Mouse (Mus musculus): ENCODE data around the gene Cacna1c. TPM values are rescaled to one million over a fixed set of nuclear protein-coding genes. Genes with fewer than 3 reads are reported as not detected.
A peak's percentile ranks its signal among the peaks of the same experiment; 100 is the strongest.

Cacna1c gene
- polyA plus RNA-seq, 1 experiment = 19.1 TPM

- DNase-seq (ENCODE audit: low read depth) = no peak
- no peak for TF ChIP-seq CTCF (IDR thresholded peaks at IDR 0.05; ENCODE audit: borderline replicate concordance, extremely low read depth, insufficient read depth, insufficient read length)
- TF ChIP-seq POLR2A (IDR thresholded peaks at IDR 0.05; ENCODE audit: borderline replicate concordance, extremely low read depth, insufficient read depth, insufficient read length, poor library complexity, severe bottlenecking) = no peak
Observed at GRCm38 (mm10) chr6:119047340-119047739, 148.9 kb downstream of the Cacna1c start.

- DNase-seq (ENCODE audit: low read depth) = peak; percentile 75
- TF ChIP-seq CTCF (IDR thresholded peaks at IDR 0.05; ENCODE audit: borderline replicate concordance, extremely low read depth, insufficient read depth, insufficient read length) (no peak), POLR2A (IDR thresholded peaks at IDR 0.05; ENCODE audit: borderline replicate concordance, extremely low read depth, insufficient read depth, insufficient read length, poor library complexity, severe bottlenecking) (no peak)
Observed at GRCm38 (mm10) chr6:119045498-119045897, 150.7 kb downstream of the Cacna1c start.

- no peak for DNase-seq (ENCODE audit: low read depth)
- TF ChIP-seq CTCF (IDR thresholded peaks at IDR 0.05; ENCODE audit: borderline replicate concordance, extremely low read depth, insufficient read depth, insufficient read length) = no peak
- TF ChIP-seq POLR2A (IDR thresholded peaks at IDR 0.05; ENCODE audit: borderline replicate concordance, extremely low read depth, insufficient read depth, insufficient read length, poor library complexity, severe bottlenecking) = no peak
Observed at GRCm38 (mm10) chr6:119044148-119044547, 152.1 kb downstream of the Cacna1c start.

- TF ChIP-seq POLR2A (IDR thresholded peaks at IDR 0.05; ENCODE audit: borderline replicate concordance, extremely low read depth, insufficient read depth, insufficient read length, poor library complexity, severe bottlenecking) (no peak), CTCF (IDR thresholded peaks at IDR 0.05; ENCODE audit: borderline replicate concordance, extremely low read depth, insufficient read depth, insufficient read length) (no peak)
Observed at GRCm38 (mm10) chr6:119042803-119043202, 153.4 kb downstream of the Cacna1c start.

GRCm38 (mm10) chr6:119040961-119041360, 155.3 kb downstream of the Cacna1c start:
- TF ChIP-seq POLR2A (IDR thresholded peaks at IDR 0.05; ENCODE audit: borderline replicate concordance, extremely low read depth, insufficient read depth, insufficient read length, poor library complexity, severe bottlenecking) (no peak), CTCF (IDR thresholded peaks at IDR 0.05; ENCODE audit: borderline replicate concordance, extremely low read depth, insufficient read depth, insufficient read length) (no peak)
- DNase-seq (ENCODE audit: low read depth) = no peak

More at GRCm38 (mm10) chr6:119042803-119043202, 153.4 kb downstream of the Cacna1c start:
- no peak for DNase-seq (ENCODE audit: low read depth)

- TF ChIP-seq POLR2A (IDR thresholded peaks at IDR 0.05; ENCODE audit: borderline replicate concordance, extremely low read depth, insufficient read depth, insufficient read length, poor library complexity, severe bottlenecking) = no peak
- TF ChIP-seq CTCF (IDR thresholded peaks at IDR 0.05; ENCODE audit: borderline replicate concordance, extremely low read depth, insufficient read depth, insufficient read length) = no peak
Observed at GRCm38 (mm10) chr6:119039815-119040214, 156.4 kb downstream of the Cacna1c start.

GRCm38 (mm10) chr6:119039293-119039692, 156.9 kb downstream of the Cacna1c start:
- TF ChIP-seq POLR2A (IDR thresholded peaks at IDR 0.05; ENCODE audit: borderline replicate concordance, extremely low read depth, insufficient read depth, insufficient read length, poor library complexity, severe bottlenecking) (no peak), CTCF (IDR thresholded peaks at IDR 0.05; ENCODE audit: borderline replicate concordance, extremely low read depth, insufficient read depth, insufficient read length) (no peak)
- no peak for DNase-seq (ENCODE audit: low read depth)

More at GRCm38 (mm10) chr6:119039815-119040214, 156.4 kb downstream of the Cacna1c start:
- no peak for DNase-seq (ENCODE audit: low read depth)

- peak; percentile 48 for DNase-seq (ENCODE audit: low read depth)
- no peak for TF ChIP-seq POLR2A (IDR thresholded peaks at IDR 0.05; ENCODE audit: borderline replicate concordance, extremely low read depth, insufficient read depth, insufficient read length, poor library complexity, severe bottlenecking)
- no peak for TF ChIP-seq CTCF (IDR thresholded peaks at IDR 0.05; ENCODE audit: borderline replicate concordance, extremely low read depth, insufficient read depth, insufficient read length)
Observed at GRCm38 (mm10) chr6:119037815-119038214, 158.4 kb downstream of the Cacna1c start.

GRCm38 (mm10) chr6:119037047-119037446, 159.2 kb downstream of the Cacna1c start:
- DNase-seq (ENCODE audit: low read depth) = no peak

GRCm38 (mm10) chr6:119035361-119035760, 160.9 kb downstream of the Cacna1c start:
- TF ChIP-seq POLR2A (IDR thresholded peaks at IDR 0.05; ENCODE audit: borderline replicate concordance, extremely low read depth, insufficient read depth, insufficient read length, poor library complexity, severe bottlenecking) (no peak), CTCF (IDR thresholded peaks at IDR 0.05; ENCODE audit: borderline replicate concordance, extremely low read depth, insufficient read depth, insufficient read length) (no peak)
- DNase-seq (ENCODE audit: low read depth) = no peak

More at GRCm38 (mm10) chr6:119037047-119037446, 159.2 kb downstream of the Cacna1c start:
- TF ChIP-seq CTCF (IDR thresholded peaks at IDR 0.05; ENCODE audit: borderline replicate concordance, extremely low read depth, insufficient read depth, insufficient read length) = no peak
- no peak for TF ChIP-seq POLR2A (IDR thresholded peaks at IDR 0.05; ENCODE audit: borderline replicate concordance, extremely low read depth, insufficient read depth, insufficient read length, poor library complexity, severe bottlenecking)

GRCm38 (mm10) chr6:119034947-119035346, 161.3 kb downstream of the Cacna1c start:
- no peak for DNase-seq (ENCODE audit: low read depth)
- TF ChIP-seq CTCF (IDR thresholded peaks at IDR 0.05; ENCODE audit: borderline replicate concordance, extremely low read depth, insufficient read depth, insufficient read length) (no peak), POLR2A (IDR thresholded peaks at IDR 0.05; ENCODE audit: borderline replicate concordance, extremely low read depth, insufficient read depth, insufficient read length, poor library complexity, severe bottlenecking) (no peak)

- DNase-seq (ENCODE audit: low read depth) = peak; percentile 42
- TF ChIP-seq CTCF (IDR thresholded peaks at IDR 0.05; ENCODE audit: borderline replicate concordance, extremely low read depth, insufficient read depth, insufficient read length) (no peak), POLR2A (IDR thresholded peaks at IDR 0.05; ENCODE audit: borderline replicate concordance, extremely low read depth, insufficient read depth, insufficient read length, poor library complexity, severe bottlenecking) (no peak)
Observed at GRCm38 (mm10) chr6:119027880-119028279, 168.3 kb downstream of the Cacna1c start.
